Mouse (Mus musculus) neutrophil, adult 59 days (primary cell): Measurements from ENCODE around the gene Ott. TPM values are rescaled to one million over a fixed set of nuclear protein-coding genes. Genes with fewer than 3 reads are reported as not detected.

Experiments used
- total RNA-seq, 2 experiments: library from RNA; stranded (reverse); gene quantifications; 1 replicate in 1 of 2; 2 replicates in 1 of 2; pipeline ENCODE4 v1.2.4; 2023

Ott gene
- not detected for total RNA-seq

GRCm38 (mm10) chrX:149073982-149074381, at the start of gene Ott:
TSS of gene Ott (plus strand) at chrX:149074282.

Other genes starting within 250 kb of the Ott start
- gene Luzp4, start 216.6 kb upstream of the Ott start, total RNA-seq, result not detected
- not detected for gene Gm15093, start 198.1 kb downstream of the Ott start, total RNA-seq